Mouse (Mus musculus) left cerebral cortex, postnatal 4 days (tissue): ENCODE data around the gene Gm21627. TPM values are rescaled to one million over a fixed set of nuclear protein-coding genes. Genes with fewer than 3 reads are reported as not detected.
"Not testable (repeated sequence)": the region's sequence is repeated elsewhere in the genome, so short reads cannot be mapped to it uniquely, and the experiment has no call there.

Source experiments
- DNase-seq: peaks from one replicate; pipeline ENCODE4 v3.0.0-alpha.2; 2022
- intact Hi-C: fragments of 180-260 bp; cut with DNase I; formaldehyde crosslinking; loops from one replicate; pipeline ENCODE4 v1.15.1; 2025
- total RNA-seq, 2 experiments: library from RNA; stranded (reverse); gene quantifications; 2 replicates each; pipeline ENCODE4 v1.2.3; 2021

The Gm21627 gene
- not detected for total RNA-seq

GRCm38 (mm10) chrY:63228127-63228526 is at the start of gene Gm21627:
TSS of gene Gm21627 (plus strand) at chrY:63228427.
- DNase-seq, intact Hi-C loops: not testable (repeated sequence)
